Mouse (Mus musculus): Measurements from ENCODE around the gene Dbndd2.

DNA sequence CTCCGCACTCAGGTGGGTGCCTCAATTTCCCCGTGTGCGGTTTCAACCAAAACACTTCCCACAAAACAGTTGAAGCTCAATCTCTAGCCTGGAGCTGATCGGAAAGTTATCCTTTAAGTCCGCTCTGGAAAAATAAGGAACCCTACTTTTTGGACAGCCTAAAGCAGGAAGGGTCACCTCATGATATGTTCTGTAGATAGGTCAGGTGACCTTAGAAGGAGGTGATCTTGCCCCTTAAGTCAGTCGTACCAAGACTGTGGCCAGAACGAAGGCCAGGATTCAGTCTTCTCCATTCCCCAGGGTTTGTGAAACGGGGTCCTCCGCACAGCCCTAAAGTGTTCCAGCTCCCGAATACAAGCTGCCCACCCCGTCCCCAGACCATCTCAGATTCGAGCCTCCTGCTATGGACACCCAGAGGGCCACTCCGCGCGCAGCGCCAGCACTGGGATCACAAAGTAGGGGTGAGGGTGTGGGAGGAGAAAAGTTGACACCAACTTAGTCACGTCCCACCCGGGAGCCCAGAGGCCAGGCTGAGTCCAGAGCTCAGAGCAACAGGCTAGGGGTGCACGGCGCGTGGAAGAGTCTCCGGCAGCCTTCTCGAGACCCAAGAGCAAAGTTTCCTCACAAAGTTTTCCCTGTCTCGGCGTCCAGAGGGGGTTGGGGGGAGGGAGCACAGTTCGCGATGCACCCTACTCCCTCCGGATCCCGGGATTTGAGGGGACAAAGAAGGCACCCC is 43.4 kb upstream of the Dbndd2 start:
- no peak for TF ChIP-seq CTCF (IDR thresholded peaks at IDR 0.05; ENCODE audit: low read depth)
- TF ChIP-seq EP300 (IDR thresholded peaks at IDR 0.05; ENCODE audit: low read depth), result no peak

Data from liver, embryonic 14.5 days (tissue).